Mouse (Mus musculus) forebrain, postnatal 0 days (tissue): ENCODE results near the gene March11. TPM values are rescaled to one million over a fixed set of nuclear protein-coding genes. Genes with fewer than 3 reads are reported as not detected.

Experiments
- ATAC-seq: fragments of 200-750 bp; cut with Nextera tagmentation; 2 replicates; pipeline ENCODE4 v1.8.0; 2017; ENCODE audit warnings: mild to moderate bottlenecking, moderate library complexity
- DNase-seq: peaks from one replicate; pipeline ENCODE4 v3.0.0-alpha.2; 2015
- H3K27ac ChIP-seq: fragments of 300-500 bp; sonication (generic); 2 replicates; pipeline ENCODE4 v1.5.1; 2014; ENCODE audit warnings: low read depth, mild to moderate bottlenecking, antibody characterized with exemption, low read length, moderate library complexity, mixed read lengths
- H3K27me3 ChIP-seq: fragments of 300-500 bp; sonication (generic); 2 replicates; pipeline ENCODE4 v1.6.1; 2014; ENCODE audit warnings: mild to moderate bottlenecking, low read length, mixed read lengths; ENCODE audit not compliant: insufficient read depth
- H3K36me3 ChIP-seq: fragments of 300-500 bp; sonication (generic); 2 replicates; pipeline ENCODE4 v1.6.1; 2014; ENCODE audit warnings: mild to moderate bottlenecking, moderate library complexity; ENCODE audit not compliant: insufficient read depth
- H3K4me1 ChIP-seq: fragments of 300-500 bp; sonication (generic); 2 replicates; pipeline ENCODE4 v1.6.1; 2014; ENCODE audit warnings: antibody characterized with exemption; ENCODE audit not compliant: insufficient read depth
- H3K4me2 ChIP-seq: fragments of 300-500 bp; sonication (generic); 2 replicates; pipeline ENCODE4 v1.6.1; 2014; ENCODE audit warnings: low read depth, mild to moderate bottlenecking, moderate library complexity
- H3K4me3 ChIP-seq: fragments of 300-500 bp; sonication (generic); 2 replicates; pipeline ENCODE4 v1.5.1; 2014; ENCODE audit warnings: low read depth, low read length, mixed read lengths
- H3K9ac ChIP-seq: fragments of 300-500 bp; sonication (generic); 2 replicates; pipeline ENCODE4 v1.6.1; 2014; ENCODE audit warnings: mild to moderate bottlenecking
- H3K9me3 ChIP-seq: fragments of 300-500 bp; sonication (generic); 2 replicates; pipeline ENCODE4 v1.6.1; 2016; ENCODE audit warnings: low read length
- CTCF ChIP-seq: sonication (generic); IDR thresholded peaks from 2 replicates; pipeline ENCODE4 v1.5.1; 2016; ENCODE audit warnings: antibody characterized with exemption, control low read depth, low read depth
- WGBS: fragments of 180-500 bp; shearing (Covaris S2); extraction: QIAGEN DNeasy Blood & Tissue Kit; methylation state at CpG from one replicate; pipeline ENCODE4 v1.1.7; 2014; 5-methylcytosine and 5-hydroxymethylcytosine counted together
- polyA plus RNA-seq: library from polyadenylated mRNA; unstranded; fragments of >200 nt; fragmentation: Nextera tagmentation; extraction: Ambion mirVana; gene quantifications from 2 replicates; pipeline ENCODE4 v1.2.1, GENCODE M21; 2015
- total RNA-seq: library from RNA; depleted of rRNA; stranded (reverse); fragments of >200 nt; gene quantifications from 2 replicates; pipeline ENCODE4 v1.2.3, GENCODE M21; 2014

The March11 gene
- total and polyA plus RNA-seq, 2 experiments from 2014 or later = 3.6 to 7.4 TPM

GRCm38 (mm10) chr15:26337775-26338174 is 28.9 kb downstream of the March11 start:
- no peak overlapping the region for H3K9ac ChIP-seq

DNA sequence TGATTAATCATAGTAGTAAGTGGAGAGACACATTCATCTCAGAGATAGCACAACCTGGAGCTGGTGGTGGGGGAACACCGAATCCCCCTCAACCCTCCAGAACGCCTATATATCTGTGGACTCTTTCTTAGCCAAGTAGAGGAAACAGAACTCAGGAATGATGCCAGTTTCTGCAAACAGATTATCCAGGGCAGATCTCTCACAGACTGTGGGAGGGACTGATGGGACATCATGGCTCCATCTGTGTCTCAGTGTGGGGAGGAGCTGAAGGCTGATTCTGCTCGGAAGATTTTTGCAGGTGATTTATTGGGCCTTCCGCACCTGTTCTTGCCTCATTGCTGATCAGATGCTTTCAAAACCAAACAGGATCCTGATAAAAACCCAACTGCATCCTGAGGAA is 29.5 kb downstream of the March11 start:
- H3K4me3 ChIP-seq = no peak overlapping the region
- ATAC-seq (peak; percentile 63; the same call in 1 of the 2 replicates), DNase-seq (peak; percentile 17)
- no peaks in the 10 kb centered on the region for H3K4me1 ChIP-seq
- H3K27ac ChIP-seq = no peak overlapping the region
- no peaks in the 10 kb centered on the region for H3K9me3 ChIP-seq
- no peaks in the 10 kb centered on the region for H3K27me3 ChIP-seq
- 70% methylated on average over 4 of the region's 4 CpGs for WGBS
- no peak for TF ChIP-seq CTCF
- no peak overlapping the region for H3K4me2 ChIP-seq
- no peak overlapping the region for H3K9ac ChIP-seq
- no peaks in the 10 kb centered on the region for H3K36me3 ChIP-seq

More at GRCm38 (mm10) chr15:26337775-26338174, 28.9 kb downstream of the March11 start:
- Histone ChIP-seq H3K9me3 (no peaks in the 10 kb centered on the region), H3K27ac (no peak overlapping the region), H3K4me1 (no peaks in the 10 kb centered on the region), H3K4me3 (no peak overlapping the region), H3K27me3 (no peaks in the 10 kb centered on the region), H3K36me3 (no peaks in the 10 kb centered on the region), H3K4me2 (no peak overlapping the region)
- ATAC-seq (no peak), DNase-seq (peak; percentile 30)
- 70% methylated on average over 2 of the region's 2 CpGs for WGBS
- TF ChIP-seq CTCF = no peak

DNA sequence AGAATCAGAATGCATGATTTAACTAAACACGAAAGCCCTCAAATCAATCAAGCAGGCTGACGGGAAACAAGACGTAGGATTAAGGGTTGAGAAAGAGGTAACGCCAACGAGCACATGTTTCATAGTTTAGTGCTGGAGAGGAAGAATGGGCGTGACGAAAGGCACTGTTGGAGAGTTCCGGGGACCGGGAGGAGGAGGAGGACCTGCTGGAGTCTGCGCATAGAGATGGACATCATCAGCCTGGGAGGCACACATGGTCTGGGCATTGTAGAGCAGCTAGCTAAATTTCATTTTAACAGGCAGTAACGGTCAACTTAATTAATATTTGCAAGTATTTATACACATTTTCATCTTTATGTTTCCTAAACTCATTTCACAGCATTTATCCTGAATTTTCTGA is 31.6 kb downstream of the March11 start:
- H3K27me3 ChIP-seq = no peaks in the 10 kb centered on the region
- H3K4me1 ChIP-seq = no peaks in the 10 kb centered on the region
- no peak overlapping the region for H3K4me2 ChIP-seq
- DNase-seq = no peak
- no peak for TF ChIP-seq CTCF
- H3K9me3 ChIP-seq = no peaks in the 10 kb centered on the region
- H3K4me3 ChIP-seq = no peak overlapping the region
- no peak overlapping the region for H3K27ac ChIP-seq
- no peaks in the 10 kb centered on the region for H3K36me3 ChIP-seq
- no peak overlapping the region for H3K9ac ChIP-seq
- WGBS = 72% methylated on average over 11 of the region's 11 CpGs
- ATAC-seq = no peak

- H3K4me2 ChIP-seq = no peak overlapping the region
- 86% methylated on average over 6 of the region's 6 CpGs for WGBS
- no peak for TF ChIP-seq CTCF
Measured at GRCm38 (mm10) chr15:26340966-26341365, 32.1 kb downstream of the March11 start.

GRCm38 (mm10) chr15:26344329-26344728 is 35.5 kb downstream of the March11 start:
- ATAC-seq (no peak), DNase-seq (no peak)
- no peak for TF ChIP-seq CTCF
- no peaks in the 10 kb centered on the region for H3K9me3 ChIP-seq
- H3K27me3 ChIP-seq = no peaks in the 10 kb centered on the region
- no peak overlapping the region for H3K4me3 ChIP-seq
- no peaks in the 10 kb centered on the region for H3K36me3 ChIP-seq
- H3K4me2 ChIP-seq = no peak overlapping the region
- no peaks in the 10 kb centered on the region for H3K4me1 ChIP-seq
- H3K9ac ChIP-seq = no peak overlapping the region
- no peak overlapping the region for H3K27ac ChIP-seq
- WGBS = 84% methylated on average over 5 of the region's 5 CpGs

More at GRCm38 (mm10) chr15:26340966-26341365, 32.1 kb downstream of the March11 start:
- H3K27me3 ChIP-seq = no peaks in the 10 kb centered on the region
- H3K9me3 ChIP-seq = no peaks in the 10 kb centered on the region
- no peak overlapping the region for H3K9ac ChIP-seq
- no peaks in the 10 kb centered on the region for H3K4me1 ChIP-seq
- DNase-seq = no peak
- no peaks in the 10 kb centered on the region for H3K36me3 ChIP-seq
- H3K4me3 ChIP-seq = no peak overlapping the region
- no peak for ATAC-seq
- H3K27ac ChIP-seq = no peak overlapping the region

GRCm38 (mm10) chr15:26353656-26354055 is 44.8 kb downstream of the March11 start:
- no peaks in the 10 kb centered on the region for H3K27me3 ChIP-seq
- H3K4me2 ChIP-seq = no peak overlapping the region
- H3K9me3 ChIP-seq = no peaks in the 10 kb centered on the region
- ATAC-seq (no peak), DNase-seq (no peak)
- TF ChIP-seq CTCF = no peak
- no peak overlapping the region for H3K9ac ChIP-seq
- no peaks in the 10 kb centered on the region for H3K36me3 ChIP-seq
- H3K4me1 ChIP-seq = no peaks in the 10 kb centered on the region
- no peak overlapping the region for H3K4me3 ChIP-seq
- H3K27ac ChIP-seq = no peak overlapping the region

DNA sequence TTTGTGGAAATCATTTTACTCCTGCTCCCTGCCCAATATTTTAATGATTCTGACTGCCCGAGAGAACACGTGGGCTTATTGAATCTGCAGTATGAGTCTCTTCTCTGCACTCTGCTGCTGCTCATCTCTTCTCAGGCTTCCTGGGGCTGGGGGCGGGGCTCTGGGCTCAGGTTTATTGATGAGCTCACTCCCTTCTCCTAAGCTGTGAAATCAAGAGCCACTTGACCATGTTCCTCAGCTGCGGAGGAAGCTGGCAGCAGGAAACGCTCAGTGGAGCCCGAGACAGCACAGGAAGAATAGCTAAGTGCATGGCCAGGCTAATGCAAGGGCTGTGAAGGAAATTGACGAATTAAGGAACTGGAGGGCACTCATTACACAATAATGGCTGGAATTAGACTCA is 56.5 kb downstream of the March11 start:
- Histone ChIP-seq H3K4me1 (peaks cover 8% of the 10 kb centered on the region; the same call in 1 of the 2 replicates), H3K27ac (no peak overlapping the region), H3K36me3 (no peaks in the 10 kb centered on the region), H3K4me2 (peak overlapping the region; percentile 13; the same call in 1 of the 2 replicates), H3K4me3 (no peak overlapping the region), H3K9me3 (no peaks in the 10 kb centered on the region), H3K27me3 (no peaks in the 10 kb centered on the region), H3K9ac (no peak overlapping the region)
- DNase-seq = no peak
- ATAC-seq = peak; percentile 80
- no peak for TF ChIP-seq CTCF
- 18% methylated on average over 7 of the region's 7 CpGs for WGBS

DNA sequence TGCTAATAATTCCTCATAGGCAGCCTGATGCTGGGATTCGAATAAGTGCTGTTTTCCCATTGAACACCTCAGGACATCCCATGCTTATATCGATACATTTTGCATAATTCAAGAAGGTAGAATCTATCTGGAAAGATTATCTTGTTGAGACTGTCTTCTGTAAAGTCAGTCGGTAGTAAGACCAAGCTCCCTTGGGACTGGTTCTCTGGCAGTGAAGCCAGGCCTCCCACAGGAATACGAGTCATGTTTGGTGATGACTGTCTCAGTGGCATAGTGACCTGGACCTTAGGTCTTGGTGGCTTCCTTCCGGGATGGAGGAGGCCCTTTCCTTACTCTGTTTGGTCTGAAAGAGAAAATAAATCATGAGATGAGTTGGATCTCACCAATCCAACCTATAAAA is 57.7 kb downstream of the March11 start:
- no peak overlapping the region for H3K4me2 ChIP-seq
- no peak for DNase-seq
- no peaks in the 10 kb centered on the region for H3K36me3 ChIP-seq

More for the DNA sequence above, 57.7 kb downstream of the March11 start:
- 91% methylated on average over 5 of the region's 5 CpGs for WGBS
- no peaks in the 10 kb centered on the region for H3K27me3 ChIP-seq
- no peak overlapping the region for H3K4me3 ChIP-seq
- ATAC-seq = no peak
- TF ChIP-seq CTCF = no peak
- H3K27ac ChIP-seq = no peak overlapping the region
- H3K9ac ChIP-seq = no peak overlapping the region
- peaks cover 8% of the 10 kb centered on the region; the same call in 1 of the 2 replicates for H3K4me1 ChIP-seq
- no peaks in the 10 kb centered on the region for H3K9me3 ChIP-seq
